Mouse (Mus musculus) hindbrain, postnatal 0 days (tissue): ENCODE data around the gene Rnls. TPM values are rescaled to one million over a fixed set of nuclear protein-coding genes. Genes with fewer than 3 reads are reported as not detected.

Experiments
- ATAC-seq: fragments of 200-750 bp; cut with Nextera tagmentation; 2 replicates; pipeline ENCODE4 v1.8.0; 2017; ENCODE audit warnings: mild to moderate bottlenecking, moderate TSS enrichment, moderate library complexity
- DNase-seq: peaks from one replicate; pipeline ENCODE4 v3.0.0-alpha.2; 2015; ENCODE audit warnings: low spot score
- H3K27ac ChIP-seq: fragments of 300-500 bp; sonication (generic); 2 replicates; pipeline ENCODE4 v1.5.1; 2014; ENCODE audit warnings: mild to moderate bottlenecking
- H3K27me3 ChIP-seq: fragments of 300-500 bp; sonication (generic); 2 replicates; pipeline ENCODE4 v1.6.1; 2014; ENCODE audit warnings: low read length, mixed read lengths; ENCODE audit not compliant: insufficient read depth
- H3K36me3 ChIP-seq: fragments of 300-500 bp; sonication (generic); 2 replicates; pipeline ENCODE4 v1.6.1; 2014; ENCODE audit warnings: low read length, mixed read lengths; ENCODE audit not compliant: insufficient read depth
- H3K4me1 ChIP-seq: fragments of 300-500 bp; sonication (generic); 2 replicates; pipeline ENCODE4 v1.6.1; 2014; ENCODE audit warnings: antibody characterized with exemption, low read length, mixed read lengths; ENCODE audit not compliant: insufficient read depth
- H3K4me2 ChIP-seq: fragments of 300-500 bp; sonication (generic); 2 replicates; pipeline ENCODE4 v1.6.1; 2014; ENCODE audit warnings: low read depth, mild to moderate bottlenecking, low read length, moderate library complexity, mixed read lengths
- H3K4me3 ChIP-seq: fragments of 300-500 bp; sonication (generic); 2 replicates; pipeline ENCODE4 v1.5.1; 2014; ENCODE audit warnings: low read length
- H3K9ac ChIP-seq: fragments of 300-500 bp; sonication (generic); replicated peaks from 2 replicates; pipeline ENCODE4 v1.6.1; 2014; ENCODE audit warnings: mild to moderate bottlenecking, low read length, moderate library complexity, mixed read lengths
- H3K9me3 ChIP-seq: fragments of 300-500 bp; sonication (generic); 2 replicates; pipeline ENCODE4 v1.6.1; 2016; ENCODE audit warnings: low read length, mixed read lengths
- CTCF ChIP-seq: IDR thresholded peaks from 2 replicates; pipeline ENCODE4 v1.5.1; 2016; ENCODE audit warnings: antibody characterized with exemption, control low read depth, low read depth
- WGBS: fragments of 180-500 bp; shearing (Covaris S2); extraction: QIAGEN DNeasy Blood & Tissue Kit; methylation state at CpG from one replicate; pipeline ENCODE4 v1.1.7; 2014; 5-methylcytosine and 5-hydroxymethylcytosine counted together
- polyA plus RNA-seq: library from polyadenylated mRNA; unstranded; fragments of >200 nt; fragmentation: Nextera tagmentation; extraction: Ambion mirVana; gene quantifications from 2 replicates; pipeline ENCODE4 v1.2.1, GENCODE M21; 2015
- total RNA-seq: library from RNA; depleted of rRNA; stranded (reverse); fragments of >200 nt; gene quantifications from 2 replicates; pipeline ENCODE4 v1.2.3, GENCODE M21; 2014

The Rnls gene
- total and polyA plus RNA-seq, 2 experiments from 2014 or later: 3.3 to 9.8 TPM

DNA sequence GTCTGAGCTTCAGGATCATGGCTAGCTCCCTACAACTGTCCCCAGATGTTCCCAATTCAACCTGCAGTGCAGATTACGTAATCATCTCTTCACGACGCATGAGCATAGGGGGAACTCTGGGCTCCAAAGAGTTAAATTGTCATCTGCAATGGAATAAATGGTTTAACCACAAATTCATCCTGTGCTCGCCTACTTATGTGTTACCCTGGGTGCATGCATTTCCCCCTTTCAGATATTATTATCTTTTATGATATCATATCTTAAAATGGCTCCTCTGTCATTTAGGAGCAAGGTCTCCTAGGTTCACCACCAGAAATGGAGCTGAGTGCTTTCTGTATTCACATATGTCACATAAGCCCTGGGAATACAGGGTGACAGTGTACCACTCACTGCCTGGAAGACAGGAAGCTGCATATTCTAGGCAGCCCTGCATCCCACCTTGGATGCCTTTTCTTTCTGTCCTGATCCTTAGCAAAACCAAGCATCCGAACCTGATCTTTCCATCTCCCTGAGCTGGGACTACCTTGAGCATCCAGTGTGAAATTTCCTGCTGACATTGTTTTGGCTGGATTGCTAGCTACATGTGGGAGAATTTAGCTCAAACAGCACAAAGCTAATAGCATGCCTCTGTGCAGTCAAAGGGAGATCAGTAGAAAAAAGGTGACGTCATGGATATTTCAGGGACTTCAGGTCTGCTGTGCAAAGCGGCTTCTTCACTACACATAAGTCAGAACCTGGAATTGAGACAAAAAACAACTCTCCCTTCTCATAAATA is 289.9 kb downstream of the Rnls start:
- Histone ChIP-seq H3K4me3 (no peak overlapping the region), H3K4me1 (no peaks in the 10 kb centered on the region), H3K9ac (peak overlapping the region; percentile 35; the same call in 1 of the 2 replicates), H3K27ac (peak overlapping the region; percentile 48; the same call in 1 of the 2 replicates), H3K27me3 (no peaks in the 10 kb centered on the region), H3K4me2 (0 out of 2 replicates have a peak overlapping the region, but pooled peaks have one; percentile 25), H3K9me3 (no peaks in the 10 kb centered on the region), H3K36me3 (no peaks in the 10 kb centered on the region)
- DNase-seq (peak; percentile 47), ATAC-seq (peak; percentile 84)
- 57% methylated on average over 7 of the region's 7 CpGs for WGBS
- TF ChIP-seq CTCF: no peak

DNA sequence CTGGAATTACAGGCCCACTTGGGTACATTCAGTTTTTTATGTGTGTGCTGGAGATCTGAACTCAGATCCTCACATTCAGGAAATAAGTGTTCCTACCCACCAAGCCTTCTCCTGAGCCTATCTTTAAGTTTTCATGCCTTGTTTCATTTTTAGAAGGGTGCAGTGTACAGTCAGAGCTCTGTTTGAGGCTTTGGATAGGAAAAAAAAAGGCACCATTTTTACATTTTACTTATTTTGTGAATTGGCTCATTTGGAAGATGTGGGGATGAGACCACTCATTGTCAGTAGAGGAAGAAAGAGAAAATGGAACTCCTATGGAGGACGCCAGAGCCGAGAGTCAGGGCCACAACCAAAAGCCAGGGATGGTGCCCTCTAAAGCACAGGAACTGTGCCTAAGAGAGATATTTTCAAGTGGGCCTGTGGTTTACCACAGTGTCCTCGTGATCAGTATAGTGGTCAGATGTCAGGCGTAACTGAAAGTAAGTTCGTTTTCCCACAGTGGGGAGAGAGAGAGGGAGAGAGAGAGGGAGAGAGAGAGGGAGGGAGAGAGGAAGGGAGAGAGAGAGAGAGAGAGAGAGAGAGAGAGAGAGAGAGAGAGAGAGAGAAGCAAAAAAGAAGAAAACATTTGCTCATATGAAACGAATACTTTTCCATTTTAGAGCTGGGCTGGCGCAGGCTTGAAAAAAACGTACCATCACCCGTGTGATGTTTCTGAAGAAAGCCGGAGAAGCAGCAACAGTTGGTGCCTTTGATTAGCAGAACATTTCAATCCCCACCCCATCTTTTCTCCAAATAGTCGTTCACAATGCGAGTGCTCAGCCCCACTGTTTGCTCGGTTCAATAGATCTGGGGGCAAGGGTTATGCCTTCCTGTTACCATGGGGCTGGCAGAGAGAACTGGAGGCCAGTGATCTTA is 290.7 kb downstream of the Rnls start:
- Histone ChIP-seq H3K36me3 (no peaks in the 10 kb centered on the region), H3K9ac (no peak overlapping the region), H3K4me1 (no peaks in the 10 kb centered on the region), H3K4me3 (no peak overlapping the region), H3K9me3 (no peaks in the 10 kb centered on the region), H3K4me2 (peak overlapping the region; percentile 25; the same call in 1 of the 2 replicates), H3K27ac (no peak overlapping the region), H3K27me3 (no peaks in the 10 kb centered on the region)
- 32% methylated on average over 13 of the region's 13 CpGs for WGBS
- DNase-seq (no peak), ATAC-seq (no peak)
- no peak for TF ChIP-seq CTCF

DNA sequence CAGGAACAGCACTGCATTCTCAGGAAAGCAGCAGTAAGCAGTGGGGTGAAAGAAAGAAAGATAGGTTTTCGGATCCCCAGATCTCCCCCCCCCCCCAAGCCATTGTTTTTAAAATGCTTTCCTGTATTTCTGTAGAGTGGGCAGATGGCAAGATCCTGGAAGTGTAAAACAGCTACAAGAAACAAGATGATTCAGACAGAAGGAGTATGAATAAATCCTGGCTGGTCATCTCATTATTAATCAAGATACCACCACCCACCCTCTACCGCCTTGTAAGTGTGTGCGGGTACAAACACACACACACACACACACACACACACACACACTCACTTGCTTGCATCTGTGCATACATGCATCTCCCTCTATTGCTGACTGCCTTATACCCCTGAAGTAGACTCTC is 291.5 kb downstream of the Rnls start:
- Histone ChIP-seq H3K4me3 (no peak overlapping the region), H3K27ac (no peak overlapping the region), H3K4me1 (no peaks in the 10 kb centered on the region), H3K27me3 (no peaks in the 10 kb centered on the region), H3K4me2 (no peak overlapping the region), H3K36me3 (no peaks in the 10 kb centered on the region), H3K9ac (no peak overlapping the region), H3K9me3 (no peaks in the 10 kb centered on the region)
- WGBS: 79% methylated on average over 3 of the region's 3 CpGs
- no peak for DNase-seq
- TF ChIP-seq CTCF: no peak
- ATAC-seq: no peak

DNA sequence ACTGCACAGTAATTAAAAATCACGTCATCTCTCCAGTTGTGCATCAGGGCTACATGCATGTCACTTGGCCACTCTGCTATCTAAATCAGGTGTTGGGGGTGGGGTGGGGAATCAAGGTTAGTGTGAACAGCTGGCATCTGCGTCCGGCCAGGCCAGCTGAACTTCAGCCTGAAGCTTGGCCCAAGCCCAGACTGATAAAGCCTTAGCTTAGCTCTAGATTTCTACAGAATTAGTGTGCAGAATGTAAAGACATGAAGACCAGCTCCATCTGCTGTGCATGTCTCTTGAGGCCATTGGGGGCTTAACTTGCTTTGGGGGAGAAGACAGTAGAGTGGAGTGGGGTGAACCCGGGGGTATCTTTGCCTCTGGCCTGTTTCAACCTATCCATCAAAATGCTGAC is 292.1 kb downstream of the Rnls start:
- no peak overlapping the region for H3K27ac ChIP-seq
- no peaks in the 10 kb centered on the region for H3K27me3 ChIP-seq
- ATAC-seq: no peak
- no peak overlapping the region for H3K4me2 ChIP-seq
- no peak overlapping the region for H3K4me3 ChIP-seq
- no peak for TF ChIP-seq CTCF
- H3K36me3 ChIP-seq: no peaks in the 10 kb centered on the region
- H3K4me1 ChIP-seq: no peaks in the 10 kb centered on the region
- H3K9me3 ChIP-seq: no peaks in the 10 kb centered on the region
- peak; percentile 5 for DNase-seq
- H3K9ac ChIP-seq: no peak overlapping the region
- WGBS: 45% methylated on average over 4 of the region's 4 CpGs

DNA sequence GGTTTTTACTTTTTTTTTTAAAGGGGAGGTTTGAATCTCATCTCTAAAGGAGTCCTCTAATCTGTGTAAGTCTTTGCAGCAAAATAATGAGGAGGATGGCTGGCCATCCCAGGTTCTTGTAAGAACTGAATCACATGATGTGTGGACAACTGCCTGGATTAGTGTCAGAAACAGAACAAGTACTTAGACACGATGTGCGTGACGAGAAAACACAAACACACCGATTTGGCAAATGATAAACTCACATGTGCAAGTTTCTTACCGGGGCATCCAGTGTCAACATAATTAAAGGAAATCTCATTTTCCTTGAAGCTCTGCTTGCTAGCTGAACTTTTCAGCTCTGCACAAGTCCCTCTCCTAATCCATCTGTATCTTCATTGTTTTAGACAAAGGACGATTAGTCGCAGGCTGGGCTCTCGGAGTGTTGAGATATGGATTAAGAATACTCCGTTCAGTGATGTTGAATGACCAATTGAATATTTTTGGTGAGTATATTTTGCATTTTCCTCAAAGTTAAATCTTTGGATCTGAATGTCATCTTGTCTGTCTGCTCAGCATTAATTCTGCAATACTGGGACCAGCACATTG is 292.8 kb downstream of the Rnls start:
- no peaks in the 10 kb centered on the region for H3K9me3 ChIP-seq
- ATAC-seq (no peak), DNase-seq (no peak)
- H3K4me3 ChIP-seq: no peak overlapping the region
- no peaks in the 10 kb centered on the region for H3K4me1 ChIP-seq
- H3K27me3 ChIP-seq: no peaks in the 10 kb centered on the region
- WGBS: 41% methylated on average over 9 of the region's 9 CpGs
- H3K9ac ChIP-seq: no peak overlapping the region
- H3K27ac ChIP-seq: no peak overlapping the region
- no peaks in the 10 kb centered on the region for H3K36me3 ChIP-seq
- no peak overlapping the region for H3K4me2 ChIP-seq
- no peak for TF ChIP-seq CTCF

DNA sequence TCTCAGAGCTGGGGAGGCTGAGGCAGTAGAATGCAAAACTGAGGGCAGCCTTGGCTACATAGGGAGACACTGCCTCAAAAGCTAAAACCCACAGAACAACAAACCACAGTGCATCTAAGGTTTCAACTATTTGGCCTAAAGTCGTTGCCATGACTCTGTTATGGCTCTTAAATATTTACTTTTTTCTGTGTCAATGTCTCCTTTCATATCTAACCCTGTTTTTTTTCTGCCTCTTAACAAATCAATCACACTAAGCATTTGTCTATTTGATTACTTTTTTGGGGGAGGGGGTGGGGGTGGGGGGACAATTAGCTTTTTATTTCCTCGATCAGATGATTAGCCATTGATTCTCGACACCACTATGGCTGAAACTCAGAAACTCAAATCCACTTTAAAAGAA is 294.4 kb downstream of the Rnls start:
- Histone ChIP-seq H3K27ac (no peak overlapping the region), H3K4me3 (no peak overlapping the region), H3K4me2 (no peak overlapping the region), H3K4me1 (no peaks in the 10 kb centered on the region), H3K36me3 (no peaks in the 10 kb centered on the region), H3K27me3 (no peaks in the 10 kb centered on the region), H3K9me3 (no peaks in the 10 kb centered on the region), H3K9ac (no peak overlapping the region)
- DNase-seq (no peak), ATAC-seq (no peak)
- no peak for TF ChIP-seq CTCF
- WGBS: 55% methylated on average over 3 of the region's 3 CpGs
